Mouse (Mus musculus) cerebellum, adult 8-10 months (tissue): Measurements from ENCODE around the gene Trp53bp1.

Experiments
- DNase-seq: peaks from one replicate; pipeline ENCODE4 v3.0.0; 2022

Trp53bp1 gene

DNA sequence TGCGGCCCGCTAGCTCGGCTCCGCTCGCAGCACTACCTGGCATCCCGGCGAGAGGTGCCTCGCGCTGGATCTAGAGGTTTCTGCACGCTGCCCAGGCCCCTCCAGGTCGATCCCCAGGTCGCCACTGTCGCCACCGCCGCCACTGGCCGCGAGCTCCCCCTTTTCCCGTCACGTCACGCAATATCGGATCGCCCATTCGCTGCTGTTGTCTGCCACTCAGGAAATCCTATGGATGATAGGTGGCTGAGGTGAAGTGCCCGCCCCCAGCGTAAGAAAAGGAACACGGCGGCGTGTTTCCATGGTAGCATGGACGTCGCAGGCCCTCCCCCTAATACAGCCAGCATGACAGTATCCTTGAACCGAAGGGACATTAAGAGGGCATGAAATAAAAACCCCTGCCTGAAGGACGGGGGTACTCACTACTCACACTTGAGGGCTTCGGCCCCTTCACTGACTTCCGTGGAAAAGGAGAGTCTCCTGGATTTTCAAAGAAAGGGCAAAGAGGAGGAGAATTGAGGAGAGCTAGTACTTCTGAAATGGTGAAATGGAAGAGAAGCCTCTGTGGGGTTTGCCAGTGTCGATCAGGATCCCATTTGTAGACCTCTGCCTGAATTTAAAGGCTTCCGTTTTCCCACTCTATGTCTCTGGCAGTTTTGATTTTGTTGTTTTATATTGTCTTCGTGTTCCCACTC lies at the start of gene Trp53bp1:
Trp53bp1 (minus strand) TSS at position 172 of the 692 bp plus-strand sequence.
- peak; percentile 94 for DNase-seq

DNA sequence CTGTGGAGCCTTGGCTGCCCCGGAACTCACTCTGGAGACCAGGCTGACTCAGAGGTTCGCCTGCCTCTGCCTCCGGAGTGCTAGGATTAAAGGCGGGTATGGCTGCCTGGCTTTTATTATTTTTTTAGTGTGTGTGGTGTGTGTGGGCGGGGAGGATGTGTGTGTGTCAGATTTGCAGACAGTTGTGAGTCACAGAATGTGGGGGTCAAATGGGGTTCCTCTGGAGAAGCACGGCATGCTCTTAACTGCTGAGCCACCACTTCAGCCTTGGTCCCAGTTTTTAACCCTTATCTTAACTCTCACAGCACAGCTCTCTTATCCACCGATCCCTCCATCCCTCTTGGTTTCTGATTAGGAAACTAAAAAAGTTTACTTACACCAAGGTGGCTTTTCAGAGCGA lies 45.1 kb upstream of the Trp53bp1 start:
- DNase-seq = no peak

DNA sequence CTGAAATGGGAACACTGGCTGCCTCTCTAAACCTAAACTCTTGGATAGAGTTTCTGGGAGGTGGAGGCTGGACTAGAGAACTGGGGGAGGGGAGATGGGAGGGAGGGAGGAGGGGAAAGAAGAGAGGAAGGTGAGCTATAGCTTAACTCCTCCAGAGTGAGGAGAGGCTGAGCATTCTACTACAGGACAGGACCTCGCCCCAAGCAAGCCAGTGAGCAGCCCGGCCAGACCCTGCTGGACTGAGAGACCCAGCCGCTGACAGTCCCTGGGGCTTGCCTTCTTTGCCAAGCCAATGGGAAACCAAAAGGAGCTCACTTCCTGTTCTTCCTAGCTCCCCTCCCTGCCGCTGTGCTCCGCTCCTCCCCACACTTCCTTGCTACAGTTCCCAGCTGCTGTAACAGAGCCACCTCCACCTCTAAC lies 37.8 kb upstream of the Trp53bp1 start:
- no peak for DNase-seq

DNA sequence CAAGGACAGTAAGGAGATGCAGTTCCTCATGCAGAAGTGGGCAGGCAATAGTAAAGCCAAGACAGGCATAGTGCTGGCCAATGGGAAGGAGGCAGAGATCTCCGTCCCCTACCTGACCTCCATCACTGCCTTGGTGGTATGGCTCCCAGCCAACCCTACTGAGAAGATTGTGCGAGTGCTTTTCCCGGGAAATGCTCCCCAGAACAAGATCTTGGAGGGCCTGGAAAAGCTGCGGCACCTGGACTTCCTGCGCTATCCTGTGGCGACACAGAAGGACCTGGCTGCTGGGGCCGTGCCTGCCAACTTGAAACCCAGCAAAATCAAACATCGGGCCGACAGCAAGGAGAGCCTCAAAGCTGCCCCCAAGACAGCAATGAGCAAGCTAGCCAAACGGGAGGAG lies 28.8 kb upstream of the Trp53bp1 start:
- DNase-seq = peak; percentile 61

DNA sequence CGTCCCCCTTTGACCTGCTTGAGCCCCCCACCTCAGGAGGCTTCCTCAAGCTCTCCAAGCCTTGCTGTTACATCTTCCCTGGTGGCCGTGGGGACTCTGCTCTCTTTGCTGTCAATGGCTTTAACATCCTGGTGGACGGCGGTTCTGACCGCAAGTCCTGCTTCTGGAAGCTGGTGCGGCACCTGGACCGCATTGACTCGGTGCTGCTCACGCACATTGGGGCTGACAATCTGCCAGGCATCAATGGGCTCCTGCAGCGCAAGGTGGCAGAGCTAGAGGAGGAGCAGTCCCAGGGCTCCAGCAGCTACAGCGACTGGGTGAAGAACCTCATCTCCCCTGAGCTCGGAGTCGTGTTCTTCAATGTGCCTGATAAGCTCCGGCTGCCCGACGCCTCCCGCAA lies 28.3 kb upstream of the Trp53bp1 start:
- no peak for DNase-seq

DNA sequence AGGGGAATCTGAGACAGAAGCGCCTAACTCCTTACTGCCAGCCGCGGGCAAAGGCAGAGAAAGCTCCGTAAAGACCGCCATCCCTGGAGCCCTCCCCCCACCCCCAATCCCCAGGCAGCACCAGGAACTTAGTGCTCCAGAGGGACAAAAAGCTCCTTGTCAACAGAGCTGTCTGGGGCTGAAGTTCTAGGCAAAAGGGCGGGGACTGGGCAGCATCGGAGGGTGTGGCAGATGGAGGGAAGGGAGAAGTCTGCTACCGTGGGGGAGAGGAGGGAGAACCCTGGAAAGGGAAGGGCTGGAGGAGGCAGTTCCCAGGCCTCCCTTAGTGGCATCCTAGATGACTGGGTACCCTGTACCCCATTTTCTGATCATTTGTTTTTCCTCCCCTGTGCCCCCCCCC lies 26.9 kb upstream of the Trp53bp1 start:
- peak; percentile 46 for DNase-seq

DNA sequence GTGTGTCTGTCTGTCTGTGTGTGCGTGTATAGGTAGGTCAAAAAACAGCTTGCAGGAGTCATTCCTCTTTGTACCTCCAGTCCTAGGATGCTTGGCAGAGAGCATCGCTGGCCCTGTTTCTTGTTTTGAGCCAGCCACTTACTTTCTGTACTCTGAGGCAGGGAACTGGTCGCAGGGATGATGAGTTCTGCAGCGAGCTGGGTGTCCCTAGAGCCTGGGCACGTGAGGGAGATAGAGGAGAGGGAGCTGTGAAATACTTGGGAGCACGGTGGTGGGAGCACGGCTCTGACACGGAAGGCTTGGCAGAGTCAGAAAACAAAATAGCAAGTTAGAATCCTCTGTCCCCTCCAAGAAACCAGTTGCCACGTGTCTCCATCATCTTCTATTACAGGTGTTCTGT lies 26.5 kb upstream of the Trp53bp1 start:
- no peak for DNase-seq

DNA sequence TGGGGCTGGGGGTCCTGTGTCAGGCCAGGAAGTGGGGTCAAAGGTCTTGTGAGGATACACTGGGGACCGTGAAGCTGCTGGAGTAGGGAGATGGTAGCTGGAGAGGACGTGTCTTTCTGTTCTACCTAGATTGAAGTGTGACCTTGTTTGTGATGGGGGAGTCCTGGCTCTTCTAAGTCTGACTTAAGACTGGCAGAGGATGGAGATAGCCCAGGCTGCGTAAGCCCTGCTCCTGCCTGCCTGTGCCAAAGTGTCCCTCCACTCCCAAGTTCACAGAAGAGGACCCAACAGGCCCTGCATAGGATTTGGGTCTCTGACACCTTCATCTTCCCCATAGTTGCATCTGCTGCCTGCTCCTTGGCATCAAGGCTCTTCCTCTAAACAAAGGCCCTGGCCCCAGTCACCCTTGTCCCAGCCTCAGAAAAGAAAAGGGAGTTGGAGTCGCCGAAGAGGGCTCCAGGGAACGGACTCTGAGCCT lies 25.6 kb upstream of the Trp53bp1 start:
- DNase-seq = no peak

DNA sequence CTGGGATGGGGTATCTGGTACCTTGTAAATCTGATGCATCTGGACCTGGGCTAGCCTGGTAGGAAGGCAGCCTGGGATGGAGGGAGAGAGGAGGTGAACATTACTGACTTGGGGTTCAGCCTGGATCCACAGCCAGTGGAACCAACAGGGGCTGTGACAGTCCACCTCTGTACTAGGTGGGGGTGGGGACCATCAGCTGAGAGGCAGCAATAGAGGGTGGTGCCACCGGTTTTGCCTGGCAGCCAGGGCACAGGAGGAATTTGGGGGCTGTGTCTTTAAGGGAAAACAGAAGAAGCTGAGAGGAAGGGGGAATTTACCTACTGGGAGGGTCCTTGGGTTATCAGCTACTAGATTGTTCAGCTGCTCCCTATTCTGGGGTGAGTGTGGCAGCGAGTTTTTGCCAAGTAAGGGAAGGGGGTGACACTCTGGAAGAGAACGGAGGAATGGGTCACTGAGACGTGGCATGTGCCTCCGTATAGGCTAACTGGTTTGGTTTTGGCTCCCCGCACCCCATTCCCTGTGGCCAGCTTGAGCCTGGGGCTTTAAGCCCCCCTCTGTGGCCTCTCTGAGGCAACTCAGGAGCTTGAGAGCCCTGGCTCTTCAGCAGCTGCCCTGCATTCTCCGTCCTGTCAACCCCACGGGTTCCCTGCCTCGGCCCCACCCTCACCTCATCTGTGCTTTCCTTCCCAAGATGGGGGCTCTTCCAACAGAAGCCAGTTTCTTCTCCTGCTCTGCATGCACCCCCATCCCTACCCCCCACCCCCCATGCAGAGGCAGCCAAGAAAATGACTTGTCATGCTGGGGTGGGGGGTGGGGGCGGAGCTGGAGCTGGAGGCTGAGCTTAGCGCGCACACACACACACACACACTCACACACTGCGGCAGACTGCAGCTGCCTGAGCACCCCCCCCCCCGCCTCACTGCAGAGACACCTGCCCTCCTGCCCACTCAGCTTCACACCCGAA lies 24.7 kb upstream of the Trp53bp1 start:
- peak; percentile 64 for DNase-seq

DNA sequence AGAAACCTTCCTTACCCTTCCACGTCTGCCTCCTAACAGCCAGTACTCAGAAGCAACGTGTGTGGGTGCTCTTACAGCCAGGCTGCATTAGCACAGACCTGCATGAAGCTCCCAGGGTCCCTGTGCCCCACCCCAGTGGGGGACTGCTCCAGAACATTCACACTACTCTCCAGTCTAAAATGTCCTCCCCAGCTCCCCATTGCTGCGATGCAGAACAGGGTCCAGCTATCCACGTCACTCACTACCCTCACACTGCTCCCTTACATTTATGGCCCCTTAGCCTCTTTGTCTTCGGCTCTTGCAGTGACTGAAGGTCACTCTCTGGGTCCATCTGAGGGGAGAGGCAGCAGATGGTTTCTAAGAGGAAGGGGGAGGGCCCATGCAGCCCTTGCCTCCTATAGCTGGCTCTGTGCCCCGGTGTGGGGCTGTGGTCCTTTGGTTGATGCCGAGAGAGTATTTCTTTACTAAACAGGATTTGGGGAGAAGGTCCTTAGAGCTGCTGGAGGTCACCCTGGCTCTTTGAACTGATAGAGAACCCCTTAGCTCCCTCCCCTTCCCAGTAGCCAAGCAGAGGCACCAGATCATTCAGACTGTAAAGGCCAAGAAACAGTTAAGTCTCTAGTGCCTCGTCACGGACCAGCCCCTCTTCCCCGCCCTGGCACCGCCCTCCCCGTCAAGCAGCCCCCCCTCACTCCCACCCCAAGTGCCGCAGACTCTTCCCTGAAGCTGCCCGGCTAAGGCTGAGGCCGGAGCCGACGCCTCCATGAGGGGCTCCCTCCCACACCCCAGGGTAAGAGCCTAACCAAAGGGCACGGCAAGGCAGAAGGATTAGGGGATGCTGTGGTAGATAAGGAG lies 23.8 kb upstream of the Trp53bp1 start:
- peak; percentile 75 for DNase-seq

DNA sequence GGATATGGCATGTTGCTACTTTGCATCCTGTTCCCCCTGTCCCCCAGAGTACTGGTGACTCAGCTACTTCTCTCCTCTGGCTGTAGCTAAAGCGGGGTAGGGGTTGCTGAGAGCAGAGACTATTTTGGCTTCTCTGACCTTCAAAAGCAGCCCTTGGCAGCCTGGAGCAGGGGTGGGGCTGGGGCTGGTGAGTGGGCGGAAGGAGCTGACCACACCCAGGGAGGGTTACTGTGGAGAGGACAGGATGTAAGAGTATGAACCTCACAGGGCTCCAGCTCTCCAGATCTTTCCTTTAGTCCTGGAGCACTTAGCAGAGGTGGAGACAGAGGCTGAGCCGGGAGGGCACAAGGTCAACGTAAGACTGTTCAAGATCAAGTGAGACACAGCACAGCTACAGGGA lies 23.0 kb upstream of the Trp53bp1 start:
- peak; percentile 66 for DNase-seq

DNA sequence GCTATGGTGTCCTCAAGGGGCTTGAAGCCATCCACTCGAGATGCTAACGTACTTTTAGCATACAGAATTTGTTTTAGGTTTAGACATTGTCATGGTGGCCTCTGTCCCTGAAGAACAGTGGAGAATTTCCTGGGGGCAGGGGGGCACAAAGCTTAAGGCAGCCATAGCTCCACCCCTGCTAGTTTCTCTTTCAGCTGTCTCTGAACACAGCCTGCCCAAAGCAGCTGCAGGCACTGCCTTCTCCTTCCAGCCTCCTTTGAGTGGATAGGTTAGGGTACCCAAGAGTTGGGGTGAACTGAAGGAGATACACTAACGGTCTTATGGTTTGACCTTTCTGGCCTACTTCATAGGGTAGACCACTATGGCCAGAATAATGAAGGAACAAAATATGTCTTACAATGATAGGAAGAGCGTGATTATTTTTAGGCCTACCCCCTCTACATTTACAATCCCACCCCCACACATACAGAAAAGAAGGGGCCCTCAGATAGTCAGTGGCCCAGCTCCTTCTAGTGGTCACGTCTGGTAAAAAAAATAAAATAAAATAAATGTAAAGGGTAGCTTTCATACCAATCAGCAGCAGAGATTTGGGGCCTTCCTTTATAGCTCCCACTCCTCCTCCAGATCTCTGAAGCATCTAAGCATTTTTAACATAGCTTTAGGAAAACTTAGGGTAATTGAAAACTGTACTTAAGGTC lies 21.3 kb upstream of the Trp53bp1 start:
- no peak for DNase-seq

DNA sequence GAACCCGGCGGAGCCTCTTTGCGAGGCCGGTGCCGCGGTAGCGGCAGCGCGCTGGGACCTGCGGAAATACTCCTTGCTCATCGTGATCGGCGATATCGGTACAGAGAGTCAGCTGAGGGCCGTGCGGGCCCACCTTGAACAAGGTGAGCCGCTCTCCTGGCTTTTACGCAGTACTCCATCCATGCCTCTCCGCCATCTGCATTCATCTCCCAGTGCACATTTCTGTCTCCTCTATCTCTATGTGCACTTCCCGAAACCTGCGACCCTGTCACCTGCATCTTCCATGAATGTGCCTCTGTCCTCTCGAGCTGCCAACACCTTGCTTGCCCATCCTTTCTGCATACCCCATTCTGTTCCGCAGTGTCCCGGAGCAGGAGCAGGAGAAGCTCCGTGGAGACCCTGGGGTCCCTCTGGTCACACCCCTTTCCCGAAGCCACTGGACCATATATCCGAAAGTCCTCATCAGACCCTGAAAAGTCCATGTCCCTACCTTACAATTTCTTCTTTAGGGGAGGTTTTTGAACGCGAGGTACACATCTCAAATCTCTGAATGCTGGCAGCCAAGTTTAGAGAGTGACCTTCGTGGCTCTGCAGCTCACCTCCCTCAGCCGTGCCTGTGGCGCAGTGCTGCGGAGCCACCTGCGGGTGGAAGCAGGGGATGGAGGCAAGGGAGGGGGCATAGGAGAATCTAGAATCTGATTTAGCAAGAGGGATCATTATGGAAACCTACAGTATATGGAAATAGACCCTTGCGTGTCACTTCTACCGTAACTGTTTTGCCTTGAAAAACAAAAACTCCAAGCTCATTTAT lies 18.7 kb upstream of the Trp53bp1 start:
- no peak for DNase-seq

DNA sequence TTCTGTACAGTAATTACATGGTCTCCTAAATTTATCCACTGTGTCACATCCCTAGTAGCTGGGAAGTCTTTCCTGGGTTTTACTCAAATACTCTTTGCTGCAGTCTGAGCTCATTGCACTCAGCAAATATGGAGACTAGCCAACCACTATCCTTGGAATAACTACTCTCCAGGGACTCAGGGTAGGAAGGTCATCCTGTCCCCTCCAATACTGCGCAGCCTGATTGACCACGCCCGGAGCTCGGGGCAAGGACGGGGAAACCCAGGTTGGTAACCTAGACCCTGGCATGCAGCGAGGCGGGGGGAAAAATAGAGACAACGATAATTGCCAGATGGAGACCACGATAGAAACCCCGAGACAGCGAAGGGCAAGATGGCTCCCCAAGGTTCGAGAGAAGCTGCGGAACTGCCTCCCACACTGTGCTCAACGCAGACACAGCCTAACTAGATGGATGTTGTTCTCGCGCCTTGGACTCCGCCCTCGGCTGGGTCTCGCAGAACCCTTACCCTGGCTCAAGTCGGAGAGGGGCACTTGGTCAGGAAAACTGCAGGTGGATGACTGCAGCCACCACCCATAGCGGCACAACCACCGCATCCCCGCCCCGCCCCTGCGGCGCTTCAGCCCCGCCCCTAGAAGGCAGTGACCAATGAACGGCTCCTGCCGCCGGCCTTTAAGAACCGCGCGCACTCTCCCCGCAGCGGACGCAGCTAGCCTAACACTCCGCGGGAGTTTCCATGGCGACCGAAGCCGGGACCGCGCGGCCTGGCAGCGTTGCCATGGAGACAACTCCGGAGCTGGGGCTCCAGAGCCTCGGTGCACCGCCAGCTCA lies 17.9 kb upstream of the Trp53bp1 start, which contains the start of gene Map1a:
Map1a (plus strand) TSS at position 700 of the 829 bp plus-strand sequence.
- peak; percentile 98 for DNase-seq

DNA sequence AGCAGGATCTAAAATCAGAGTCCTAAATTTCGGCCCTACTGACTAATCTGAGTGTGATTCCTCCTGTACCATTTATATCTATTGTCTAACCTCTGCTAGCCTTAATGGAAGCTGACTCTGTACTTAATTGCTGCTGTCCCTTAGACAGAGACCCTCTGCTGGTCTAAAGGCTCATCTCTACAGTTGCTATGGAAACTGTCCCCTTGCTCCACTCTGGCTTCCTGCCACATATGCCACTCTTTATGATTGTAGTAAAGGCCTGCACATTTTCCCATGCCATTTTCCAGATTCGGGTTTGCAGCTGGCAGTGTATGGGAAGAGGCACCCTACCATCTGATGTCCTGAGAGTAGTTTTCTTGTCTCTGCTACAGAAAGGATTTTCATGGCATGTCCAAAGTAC lies 16.6 kb upstream of the Trp53bp1 start:
- peak; percentile 19 for DNase-seq

DNA sequence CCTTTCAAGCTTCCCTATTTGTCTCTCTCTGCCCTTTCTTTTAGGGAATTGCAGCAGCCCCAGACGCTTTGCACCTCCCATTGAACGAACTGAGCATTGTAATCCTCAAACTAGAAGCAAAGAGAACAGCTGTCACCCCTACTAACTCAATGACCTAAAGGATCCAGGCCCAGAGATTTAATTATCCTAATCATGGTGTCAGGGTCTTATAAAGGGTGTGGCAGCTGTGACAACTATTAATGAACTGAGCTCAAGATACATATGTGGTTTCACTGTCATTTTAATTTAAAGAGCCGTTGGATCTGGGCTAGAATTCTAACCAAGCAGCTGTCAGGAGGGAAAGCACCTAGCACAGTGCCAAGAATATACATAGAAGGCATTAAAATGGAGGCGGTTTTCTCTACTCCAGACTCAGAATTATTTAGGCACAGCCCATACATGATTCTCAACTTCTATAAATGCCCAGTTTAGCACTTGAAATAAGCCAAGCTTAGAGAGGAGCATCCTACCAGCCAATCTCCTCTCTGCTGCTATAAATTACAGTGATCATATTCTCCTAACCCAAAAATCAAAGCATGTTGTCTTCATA lies 815 bp upstream of the Trp53bp1 start:
- no peak for DNase-seq

DNA sequence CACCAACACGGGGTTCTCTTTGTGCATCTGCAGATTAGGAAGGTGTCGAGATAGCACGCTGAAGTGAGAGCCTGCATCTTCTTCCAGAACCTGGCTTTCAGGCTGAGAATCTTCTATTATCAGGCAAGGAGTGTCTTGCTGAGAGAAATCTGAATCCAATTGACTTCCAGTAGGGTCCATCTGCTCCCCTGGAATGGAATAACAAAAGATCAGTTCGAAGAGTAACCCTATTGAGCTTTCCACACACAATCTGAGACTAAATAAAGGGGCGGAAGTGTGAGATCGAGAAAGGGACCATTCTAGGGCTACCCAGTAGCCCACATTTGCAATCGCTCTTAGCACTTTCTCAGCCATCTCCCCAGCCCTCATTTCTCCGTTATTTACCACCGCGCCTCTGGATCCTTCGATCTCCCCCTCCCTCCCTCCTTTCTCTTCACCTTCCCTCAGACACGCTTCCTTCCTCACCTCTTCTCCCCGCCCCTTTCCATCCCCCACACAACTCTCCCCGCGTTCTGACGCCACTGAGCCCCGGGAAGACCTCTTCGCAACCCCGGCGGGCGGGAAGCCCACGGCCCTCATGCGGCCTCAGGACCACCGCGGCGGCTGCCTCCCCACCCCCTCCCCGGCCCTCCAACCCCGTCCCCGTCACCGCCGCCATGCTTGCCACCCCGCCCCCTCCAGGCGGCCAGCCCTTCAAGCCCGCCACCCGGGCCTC lies 529 bp downstream of the Trp53bp1 start:
- DNase-seq = no peak

DNA sequence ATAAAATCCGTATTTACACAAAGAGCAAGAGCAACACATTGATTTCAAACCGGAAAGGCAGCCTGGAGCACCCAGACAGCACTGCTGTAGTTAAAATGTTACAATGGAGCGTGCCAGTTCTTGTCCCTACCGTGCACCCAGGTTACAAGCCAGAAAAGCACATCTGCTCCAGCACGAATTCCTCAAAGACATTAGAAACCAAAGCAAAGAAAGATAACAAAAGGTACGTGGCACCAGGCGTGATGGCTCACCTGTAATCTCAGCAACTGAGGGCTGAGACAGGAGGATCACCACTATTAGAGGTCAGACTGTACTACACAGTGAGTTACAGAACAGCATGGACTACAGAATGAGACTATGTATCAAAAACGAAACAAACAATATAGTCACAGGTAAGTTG lies 2.8 kb downstream of the Trp53bp1 start:
- no peak for DNase-seq

DNA sequence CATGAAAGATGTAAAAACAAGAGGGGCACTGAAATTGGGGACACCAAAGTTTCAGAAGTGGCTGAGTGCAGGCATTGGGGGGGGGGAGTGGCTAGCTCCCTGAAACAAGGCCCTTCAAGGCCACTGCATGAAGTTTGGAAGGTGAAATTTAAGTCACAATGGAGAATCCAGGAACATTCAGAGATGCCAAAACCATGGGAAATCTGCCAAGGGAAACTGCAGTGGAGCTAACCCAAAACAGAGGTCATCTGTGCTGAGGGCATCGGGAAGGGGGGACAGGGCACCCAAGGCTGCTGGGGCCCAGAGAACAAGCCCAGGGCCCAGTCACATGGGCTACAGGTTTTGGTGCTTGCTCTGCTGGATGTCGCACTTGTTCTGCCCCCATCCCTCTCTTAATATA lies 21.4 kb downstream of the Trp53bp1 start:
- no peak for DNase-seq
